Mouse (Mus musculus): ENCODE results near the gene Rlbp1. TPM values are rescaled to one million over a fixed set of nuclear protein-coding genes. Genes with fewer than 3 reads are reported as not detected.

The Rlbp1 gene
- polyA plus RNA-seq (2012; rRNA removed) (4.7 and 6.2 TPM in 2 replicates), polyA plus RNA-seq (2014; fragmentation: Nextera tagmentation; extraction: Ambion mirVana) (1.7 and 2.0 TPM in 2 replicates)

DNA sequence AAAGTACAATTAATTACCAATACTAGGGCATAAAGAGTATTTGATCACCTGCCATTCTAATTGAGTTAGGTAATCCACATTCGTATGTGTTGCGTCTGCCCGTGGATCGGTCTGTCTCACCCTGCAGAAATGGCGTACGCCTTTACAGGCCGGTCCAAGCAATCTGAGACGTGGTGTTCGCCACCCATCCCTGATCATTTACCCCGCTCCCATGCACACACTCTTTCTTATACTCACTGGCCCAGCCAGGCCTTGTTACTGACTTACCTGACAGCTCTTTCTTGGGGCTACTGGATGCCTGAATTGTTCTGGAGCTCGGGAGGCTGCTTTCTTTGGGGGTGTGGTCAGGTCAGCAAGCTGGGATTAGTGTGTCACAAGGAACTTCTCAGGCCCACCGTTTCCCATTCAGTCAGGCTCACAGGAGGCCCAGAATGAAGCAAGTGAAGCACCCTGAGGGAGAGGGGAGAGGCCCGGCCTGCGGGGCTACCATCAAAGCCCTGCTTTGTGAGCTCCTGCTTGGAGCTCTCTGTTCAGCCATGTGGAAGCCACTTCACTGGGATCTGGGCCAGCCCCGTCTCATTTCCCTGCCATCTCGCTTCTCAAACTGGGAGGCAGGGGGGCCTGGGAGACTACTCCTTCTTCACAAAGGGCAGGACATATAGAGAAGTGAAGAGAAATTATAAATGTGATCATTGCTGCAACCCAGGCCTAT, at the start of gene Rlbp1:
Gene Rlbp1 (minus strand): TSS at position 627 of the 712 bp plus-strand sequence.
- Histone ChIP-seq H3K9me3 (ENCODE audit: control insufficient read depth, low read length) (no peaks in the 10 kb centered on the region), H3K27me3 (ENCODE audit: control insufficient read depth, insufficient read depth, low read length) (no peaks in the 10 kb centered on the region), H3K4me3 (replicated peaks; ENCODE audit: low read length) (no peak within 1 kb of the TSS), H3K4me2 (replicated peaks; ENCODE audit: low read depth, low read length, severe bottlenecking) (no peak within 1 kb of the TSS), H3K4me1 (ENCODE audit: control insufficient read depth, insufficient read depth, low read length) (peaks cover 7% of the 10 kb centered on the region; the same call in 1 of the 2 replicates), H3K36me3 (ENCODE audit: control insufficient read depth, insufficient read depth, low read length) (no peaks in the 10 kb centered on the region), H3K9ac (ENCODE audit: low read depth, low read length, severe bottlenecking) (no peak within 1 kb of the TSS), H3K27ac (replicated peaks; ENCODE audit: low read depth, low read length) (0 out of 2 replicates have a peak within 1 kb of the TSS, but pooled peaks have one; percentile 33)
- TF ChIP-seq POLR2A (IDR thresholded peaks at IDR 0.05; ENCODE audit: borderline replicate concordance, extremely low read depth, insufficient read depth, insufficient read length): no peak
- 61% methylated on average over 16 of the region's 16 CpGs for WGBS
- DNase-seq (ENCODE audit: low spot score) (no peak), ATAC-seq (ENCODE audit: low FRiP score, low read depth) (no peak)

DNA sequence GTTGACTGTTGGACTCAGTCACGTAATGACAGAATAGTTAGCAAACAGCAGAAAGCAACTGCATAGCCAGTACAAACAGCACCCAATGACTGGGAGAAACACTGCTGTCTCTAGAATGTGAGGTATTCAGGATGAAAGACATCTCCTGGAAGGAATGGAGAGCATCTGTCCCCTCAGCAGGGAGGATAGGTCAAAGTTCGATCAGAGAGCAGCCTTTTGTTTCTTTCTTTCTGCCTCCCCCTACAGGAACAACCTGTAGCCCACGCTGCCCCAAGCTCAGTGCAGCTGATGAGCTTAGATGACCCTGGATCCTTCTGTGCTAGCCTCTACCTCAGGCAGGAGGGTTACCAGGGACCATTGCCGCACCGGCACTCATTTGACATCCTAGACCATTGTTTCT, 41.4 kb upstream of the Rlbp1 start:
- Histone ChIP-seq H3K27me3 (ENCODE audit: control insufficient read depth, insufficient read depth, low read length) (no peaks in the 10 kb centered on the region), H3K9me3 (ENCODE audit: control insufficient read depth, low read length) (no peaks in the 10 kb centered on the region), H3K4me2 (replicated peaks; ENCODE audit: low read depth, low read length, severe bottlenecking) (no peak overlapping the region), H3K4me3 (replicated peaks; ENCODE audit: low read length) (no peak overlapping the region), H3K4me1 (ENCODE audit: control insufficient read depth, insufficient read depth, low read length) (no peaks in the 10 kb centered on the region), H3K27ac (replicated peaks; ENCODE audit: low read depth, low read length) (no peak overlapping the region), H3K36me3 (ENCODE audit: control insufficient read depth, insufficient read depth, low read length) (0 out of 2 replicates have a peak, but pooled peaks cover 3% of the 10 kb centered on the region), H3K9ac (ENCODE audit: low read depth, low read length, severe bottlenecking) (no peak overlapping the region)
- whole genome bisulfite sequencing: 72% methylated on average over 5 of the region's 5 CpGs
- ATAC-seq (ENCODE audit: low FRiP score, low read depth) (no peak), DNase-seq (ENCODE audit: low spot score) (no peak)
- no peak for TF ChIP-seq POLR2A (IDR thresholded peaks at IDR 0.05; ENCODE audit: borderline replicate concordance, extremely low read depth, insufficient read depth, insufficient read length)

GRCm38 (mm10) chr7:79425804-79426203, 39.0 kb upstream of the Rlbp1 start:
- Histone ChIP-seq H3K9me3 (ENCODE audit: control insufficient read depth, low read length) (no peaks in the 10 kb centered on the region), H3K4me2 (replicated peaks; ENCODE audit: low read depth, low read length, severe bottlenecking) (no peak overlapping the region), H3K9ac (ENCODE audit: low read depth, low read length, severe bottlenecking) (peak overlapping the region; percentile 12; the same call in 1 of the 2 replicates), H3K27me3 (ENCODE audit: control insufficient read depth, insufficient read depth, low read length) (no peaks in the 10 kb centered on the region), H3K4me3 (replicated peaks; ENCODE audit: low read length) (no peak overlapping the region), H3K27ac (replicated peaks; ENCODE audit: low read depth, low read length) (no peak overlapping the region; the same call in 1 of the 2 replicates), H3K36me3 (ENCODE audit: control insufficient read depth, insufficient read depth, low read length) (0 out of 2 replicates have a peak, but pooled peaks cover 3% of the 10 kb centered on the region), H3K4me1 (ENCODE audit: control insufficient read depth, insufficient read depth, low read length) (no peaks in the 10 kb centered on the region)
- no peak for DNase-seq (ENCODE audit: low spot score)
- WGBS: 70% methylated on average over 10 of the region's 10 CpGs
- no peak for ATAC-seq (ENCODE audit: low FRiP score, low read depth)
- no peak for TF ChIP-seq POLR2A (IDR thresholded peaks at IDR 0.05; ENCODE audit: borderline replicate concordance, extremely low read depth, insufficient read depth, insufficient read length)

GRCm38 (mm10) chr7:79422876-79423275, 36.0 kb upstream of the Rlbp1 start:
- no peaks in the 10 kb centered on the region for H3K9me3 ChIP-seq (ENCODE audit: control insufficient read depth, low read length)
- H3K4me3 ChIP-seq (replicated peaks; ENCODE audit: low read length): no peak overlapping the region
- no peak overlapping the region for H3K27ac ChIP-seq (replicated peaks; ENCODE audit: low read depth, low read length)
- no peak for DNase-seq (ENCODE audit: low spot score)
- no peaks in the 10 kb centered on the region for H3K4me1 ChIP-seq (ENCODE audit: control insufficient read depth, insufficient read depth, low read length)
- no peak for TF ChIP-seq POLR2A (IDR thresholded peaks at IDR 0.05; ENCODE audit: borderline replicate concordance, extremely low read depth, insufficient read depth, insufficient read length)
- no peak overlapping the region for H3K9ac ChIP-seq (ENCODE audit: low read depth, low read length, severe bottlenecking)
- H3K27me3 ChIP-seq (ENCODE audit: control insufficient read depth, insufficient read depth, low read length): no peaks in the 10 kb centered on the region
- 93% methylated on average over 10 of the region's 10 CpGs for WGBS
- H3K36me3 ChIP-seq (ENCODE audit: control insufficient read depth, insufficient read depth, low read length): 0 out of 2 replicates have a peak, but pooled peaks cover 3% of the 10 kb centered on the region
- ATAC-seq (ENCODE audit: low FRiP score, low read depth): no peak
- no peak overlapping the region for H3K4me2 ChIP-seq (replicated peaks; ENCODE audit: low read depth, low read length, severe bottlenecking)

DNA sequence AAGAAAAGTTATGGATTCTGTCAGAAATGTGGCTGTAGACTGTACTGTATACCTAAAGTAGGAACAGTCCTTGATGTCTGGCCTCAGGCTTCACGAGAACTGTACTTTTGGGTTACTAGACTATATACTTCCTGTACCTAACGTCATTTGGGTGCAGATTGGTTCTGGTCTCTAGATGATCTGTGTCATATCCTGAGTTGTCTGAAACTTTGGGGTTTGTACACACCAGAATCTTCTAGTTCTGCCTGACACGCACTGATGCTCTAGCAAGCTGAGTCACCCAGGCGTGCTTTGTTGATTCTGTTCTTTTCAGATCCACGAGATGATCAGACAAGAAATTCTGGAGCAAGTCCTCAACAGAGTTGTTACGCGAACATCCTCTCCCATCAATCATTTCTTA, 33.1 kb upstream of the Rlbp1 start:
- no peak overlapping the region for H3K27ac ChIP-seq (replicated peaks; ENCODE audit: low read depth, low read length)
- no peak for TF ChIP-seq POLR2A (IDR thresholded peaks at IDR 0.05; ENCODE audit: borderline replicate concordance, extremely low read depth, insufficient read depth, insufficient read length)
- H3K9ac ChIP-seq (ENCODE audit: low read depth, low read length, severe bottlenecking): no peak overlapping the region
- 88% methylated on average over 7 of the region's 7 CpGs for WGBS
- no peaks in the 10 kb centered on the region for H3K27me3 ChIP-seq (ENCODE audit: control insufficient read depth, insufficient read depth, low read length)
- 0 out of 2 replicates have a peak, but pooled peaks cover 2% of the 10 kb centered on the region for H3K36me3 ChIP-seq (ENCODE audit: control insufficient read depth, insufficient read depth, low read length)
- DNase-seq (ENCODE audit: low spot score) (no peak), ATAC-seq (ENCODE audit: low FRiP score, low read depth) (no peak)
- no peaks in the 10 kb centered on the region for H3K4me1 ChIP-seq (ENCODE audit: control insufficient read depth, insufficient read depth, low read length)
- H3K9me3 ChIP-seq (ENCODE audit: control insufficient read depth, low read length): no peaks in the 10 kb centered on the region
- no peak overlapping the region for H3K4me3 ChIP-seq (replicated peaks; ENCODE audit: low read length)
- H3K4me2 ChIP-seq (replicated peaks; ENCODE audit: low read depth, low read length, severe bottlenecking): no peak overlapping the region
